Mouse (Mus musculus): ENCODE data around the gene Mylk3.

The Mylk3 gene

DNA sequence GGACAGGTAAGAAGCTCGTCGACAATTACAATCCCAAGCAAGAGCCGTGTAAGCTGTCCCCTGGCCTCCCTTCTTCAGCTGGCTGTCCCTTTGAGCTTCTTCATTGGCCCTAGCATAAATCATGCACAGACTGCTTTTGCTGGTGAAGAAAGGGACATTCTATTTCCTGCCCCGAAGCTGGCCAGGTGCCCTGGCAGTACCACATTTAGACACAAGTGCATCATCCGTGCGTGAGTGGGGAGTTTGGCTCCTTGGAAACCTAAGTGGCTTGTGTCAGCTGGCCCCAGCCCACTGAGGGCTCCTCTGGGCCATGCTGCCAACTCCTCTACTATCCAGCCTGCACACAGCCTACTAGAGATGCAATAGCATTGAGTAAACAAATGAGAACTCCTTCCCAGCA, at the start of gene Mylk3:
Gene Mylk3 (minus strand): TSS at position 141 of the 400 bp plus-strand sequence.
- DNase-seq = no peak

DNA sequence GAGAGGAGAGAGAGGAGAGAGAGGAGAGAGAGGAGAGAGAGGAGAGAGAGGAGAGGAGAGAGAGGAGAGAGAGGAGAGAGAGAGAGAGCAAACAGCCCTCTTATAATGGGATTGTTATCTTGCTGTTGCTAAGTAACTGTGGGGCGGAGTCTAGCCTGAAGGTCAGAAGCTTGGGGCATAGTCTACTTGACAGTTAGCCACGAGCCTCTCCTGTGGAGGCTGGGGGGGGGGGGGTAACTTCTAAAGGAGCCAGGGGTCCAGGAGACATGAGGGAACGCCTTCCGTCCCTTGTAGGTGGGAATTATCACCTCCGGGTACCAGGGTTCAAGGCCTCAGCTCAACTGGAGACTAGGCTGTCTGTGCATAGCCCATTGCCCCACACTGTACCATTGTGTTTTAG, 49.6 kb upstream of the Mylk3 start:
- no peak for DNase-seq

DNA sequence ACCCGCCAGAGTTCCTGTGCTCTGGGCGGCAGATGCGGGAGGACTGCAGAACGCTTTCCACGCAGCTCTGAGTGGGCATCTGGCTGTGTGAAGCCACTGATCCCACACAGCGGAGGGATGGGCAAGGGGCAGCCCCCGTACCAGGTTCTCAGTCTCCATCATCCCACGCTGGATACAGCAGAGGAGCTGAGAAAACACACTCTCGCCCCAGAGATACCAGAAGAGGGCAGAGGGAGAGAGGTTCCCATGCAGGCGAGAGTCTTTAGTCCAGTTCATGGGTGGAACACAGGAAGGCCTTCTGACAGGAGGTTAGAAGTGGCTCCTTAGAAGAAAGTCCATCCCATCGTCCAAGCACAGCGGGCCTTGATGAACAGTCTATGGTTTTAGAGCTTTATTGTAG, 48.7 kb upstream of the Mylk3 start:
- no peak for DNase-seq

DNA sequence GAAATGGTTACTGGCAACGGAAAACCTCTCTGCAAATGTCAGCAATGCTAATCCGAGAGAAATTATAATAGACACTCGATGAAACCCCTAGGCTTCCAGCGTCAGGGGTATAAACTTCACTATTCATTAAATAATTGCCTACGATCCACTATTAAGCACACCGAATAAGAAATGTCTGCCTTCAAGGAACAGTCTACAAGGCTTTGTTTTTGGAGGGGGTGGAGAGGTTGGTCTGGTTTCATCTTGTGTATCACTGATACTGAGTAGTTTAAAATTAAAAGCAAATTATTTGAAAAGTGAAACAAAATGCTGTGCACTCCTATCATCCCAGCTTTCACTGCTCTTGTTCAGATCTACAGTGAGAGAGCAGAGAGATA, 46.9 kb upstream of the Mylk3 start:
- DNase-seq = no peak

DNA sequence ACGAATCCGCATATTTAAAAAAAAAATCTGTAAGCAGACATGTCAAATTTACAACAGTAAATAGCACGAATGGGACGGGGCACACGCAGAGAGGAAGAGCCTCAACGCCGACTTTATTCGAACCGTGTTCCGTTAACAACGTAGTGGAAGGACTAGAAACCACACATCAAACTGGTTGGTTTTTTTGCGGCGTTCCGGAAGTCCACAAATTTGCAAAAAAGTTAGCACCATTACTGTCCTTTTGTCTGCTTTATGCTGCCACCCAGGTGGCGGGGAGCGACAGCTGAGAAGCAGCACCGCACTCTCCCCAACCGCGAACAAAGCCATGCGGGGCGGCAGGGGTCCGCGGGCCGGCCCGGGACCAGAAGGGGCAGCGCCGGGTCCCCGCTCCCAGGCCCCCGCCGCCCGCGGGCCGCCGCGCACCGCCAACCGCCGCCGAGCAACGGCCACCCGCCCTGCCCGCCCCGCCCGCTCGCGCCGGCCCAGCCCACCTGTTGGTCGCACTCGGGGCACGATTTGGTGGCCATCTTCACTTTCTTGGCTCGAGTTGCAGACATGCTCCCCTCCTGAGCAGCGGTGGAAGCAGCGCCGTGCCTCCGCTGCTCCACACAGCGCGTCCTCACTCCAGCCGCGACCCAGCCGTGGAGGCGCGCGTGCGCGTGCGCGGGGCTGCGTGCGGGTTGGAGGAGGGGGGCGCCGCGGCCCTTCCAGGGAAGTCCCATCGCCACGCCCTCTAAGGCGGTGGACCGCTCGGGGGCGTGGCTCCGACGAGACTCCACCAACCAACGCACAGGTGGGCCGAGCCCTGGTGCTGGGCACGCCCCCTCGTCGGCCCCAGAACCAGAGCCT, 46.2 kb upstream of the Mylk3 start, which contains the start of gene 4921524J17Rik:
Gene 4921524J17Rik (minus strand): TSS at position 666 of the 849 bp plus-strand sequence.
- DNase-seq = peak; percentile 99

DNA sequence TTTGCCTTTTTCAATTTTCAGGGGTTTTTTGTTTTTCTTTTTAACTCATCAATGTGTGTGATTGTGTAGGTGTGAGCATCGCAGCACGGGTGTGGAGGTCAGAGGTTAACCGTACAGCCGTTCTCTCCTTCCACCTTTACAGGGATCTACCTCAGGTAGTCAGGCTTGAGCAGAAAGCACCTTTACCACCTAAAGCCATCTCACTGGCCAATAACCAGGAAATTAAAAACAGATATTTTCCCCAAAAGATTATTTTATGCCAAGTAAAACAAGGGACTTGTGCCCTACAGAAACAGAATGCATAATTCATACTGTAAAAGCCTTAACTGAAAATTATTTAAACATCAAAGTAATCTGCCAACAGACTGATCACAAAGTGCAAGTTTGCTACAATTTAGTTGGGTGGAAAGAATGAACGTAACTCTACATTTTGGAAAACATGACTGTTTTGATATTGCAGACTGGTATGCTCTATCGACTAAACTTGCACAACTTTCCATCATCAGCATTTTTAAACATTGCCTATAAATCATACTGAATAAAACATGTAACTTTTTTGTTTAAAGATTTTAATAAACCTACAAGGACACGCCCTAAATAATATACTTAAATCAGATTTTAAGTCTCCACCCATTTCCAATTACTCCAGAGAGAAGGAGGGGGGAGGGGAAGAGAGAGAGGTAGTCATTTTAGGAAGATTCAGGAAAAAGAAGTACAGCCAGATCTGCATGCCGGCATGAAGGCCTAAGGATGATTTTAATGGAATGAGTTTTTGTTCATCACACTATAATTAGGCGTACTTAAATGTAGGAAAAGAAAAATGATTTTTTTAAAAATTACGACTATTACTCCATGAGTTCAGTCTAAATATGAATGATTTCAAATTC, 45.4 kb upstream of the Mylk3 start:
- DNase-seq = no peak

DNA sequence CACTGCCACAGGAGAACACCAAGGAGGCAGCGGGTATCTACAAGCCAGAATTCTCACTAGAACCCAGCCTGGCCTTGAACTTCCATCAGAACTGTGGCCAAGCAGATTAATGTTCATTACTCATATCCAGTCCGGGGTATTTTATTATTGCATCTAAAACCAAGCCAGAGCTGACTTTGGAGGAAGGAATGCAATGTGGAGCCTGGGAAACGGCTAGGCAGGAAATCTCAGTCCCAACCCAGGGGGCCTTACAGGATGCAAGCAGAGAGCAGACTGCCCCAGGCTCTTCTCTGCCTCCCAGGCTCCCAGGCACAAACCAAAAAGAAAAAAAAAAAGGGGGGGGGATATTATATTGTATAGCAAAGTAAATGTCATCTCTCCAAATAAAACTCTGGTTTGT, 44.7 kb upstream of the Mylk3 start:
- DNase-seq = no peak

DNA sequence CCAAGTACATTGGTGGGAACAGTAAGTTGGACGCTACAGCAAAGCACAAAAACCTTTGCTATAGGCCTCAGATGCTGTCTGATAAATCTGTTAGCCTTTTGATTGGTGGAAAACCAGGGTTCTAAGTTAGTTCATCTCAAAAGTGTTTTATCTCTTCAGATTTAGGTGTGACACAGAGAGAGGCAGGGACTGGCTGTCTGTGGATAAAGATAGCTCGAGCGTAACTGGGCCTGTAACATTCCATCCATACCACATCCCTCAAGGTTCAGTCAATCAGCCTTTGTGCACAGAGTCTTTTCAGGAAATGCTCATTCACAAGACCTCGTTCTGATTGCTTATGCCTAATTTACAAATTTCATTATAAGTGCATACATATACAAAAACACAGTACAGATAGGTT, 43.1 kb upstream of the Mylk3 start:
- DNase-seq = no peak

DNA sequence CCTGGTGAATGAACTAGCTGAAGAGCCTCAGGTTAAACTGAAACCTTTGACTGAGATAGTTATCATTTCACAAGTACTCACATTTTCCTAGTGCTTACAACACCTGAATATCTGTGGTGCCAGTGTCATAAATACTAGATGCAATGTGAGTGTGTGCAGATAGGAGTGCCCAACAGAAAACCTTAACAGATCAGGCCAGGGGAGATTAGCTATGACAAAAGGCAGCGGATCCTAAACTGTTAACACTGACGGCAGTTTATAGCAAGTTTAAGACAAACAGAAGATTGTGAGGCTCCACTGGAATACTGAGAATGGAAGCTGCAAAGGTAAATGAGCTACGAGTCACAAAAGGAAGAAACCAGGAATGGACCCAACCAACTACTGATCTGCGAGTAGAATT, 40.9 kb upstream of the Mylk3 start:
- DNase-seq = no peak

DNA sequence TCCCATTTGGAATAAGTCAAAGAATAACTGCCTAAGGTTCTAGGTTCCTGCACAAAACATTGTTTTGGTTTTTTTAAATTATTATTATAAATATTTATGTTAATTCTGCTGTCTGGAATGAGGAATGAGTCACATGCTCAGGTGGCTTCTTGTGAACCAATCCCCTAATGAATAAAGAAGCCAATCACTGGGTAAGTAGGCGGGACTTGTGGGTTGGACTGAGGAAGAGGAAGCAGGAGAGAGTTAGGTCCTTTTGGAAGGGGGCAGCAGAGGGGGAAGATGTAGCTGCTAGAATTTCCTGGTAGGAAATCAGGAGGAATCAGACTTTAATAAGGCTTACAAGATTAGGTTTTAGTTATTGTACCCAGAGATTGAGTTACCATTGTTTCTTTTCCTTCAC, 35.2 kb upstream of the Mylk3 start:
- DNase-seq = no peak

DNA sequence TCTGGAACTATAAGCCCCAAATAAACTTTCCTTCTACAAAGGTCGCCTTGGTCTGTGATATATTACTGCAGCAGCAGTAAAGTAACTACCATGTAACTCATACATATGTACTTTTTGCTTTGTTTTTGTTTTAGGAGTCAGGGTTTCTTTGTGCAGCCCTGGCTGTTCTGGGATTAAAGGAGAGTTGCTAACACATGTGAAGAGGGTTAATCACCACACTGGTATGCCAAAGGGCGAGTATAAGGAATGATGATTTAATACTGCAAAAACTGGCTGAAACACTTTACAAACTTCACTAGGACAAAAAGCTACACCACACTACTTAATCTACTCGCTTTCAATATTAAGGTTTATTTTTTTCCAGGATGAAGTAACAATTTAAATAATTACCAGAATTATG, 22.4 kb upstream of the Mylk3 start:
- DNase-seq = no peak

DNA sequence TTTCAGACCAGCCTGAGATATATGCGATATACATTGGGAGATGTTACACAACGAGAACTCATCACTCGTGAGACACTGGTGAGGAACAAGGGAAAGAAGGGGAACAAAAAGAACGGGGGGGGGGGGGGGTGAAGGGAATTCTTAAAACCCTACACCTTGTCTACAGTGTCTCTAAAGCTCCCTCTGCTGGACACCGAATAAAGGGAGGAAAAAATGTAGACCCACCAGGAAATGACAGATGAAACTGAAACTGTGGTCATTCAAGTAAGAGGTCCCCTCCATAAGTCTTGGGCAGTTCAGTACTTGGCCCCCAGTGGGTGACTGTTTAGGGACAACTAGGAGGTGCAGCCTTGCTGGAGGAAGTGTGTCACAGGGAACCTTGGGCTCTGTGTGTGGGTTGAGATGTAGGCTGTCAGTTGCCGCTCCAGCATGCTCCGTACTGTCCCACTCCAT, 21.9 kb upstream of the Mylk3 start:
- peak; percentile 47 for DNase-seq

DNA sequence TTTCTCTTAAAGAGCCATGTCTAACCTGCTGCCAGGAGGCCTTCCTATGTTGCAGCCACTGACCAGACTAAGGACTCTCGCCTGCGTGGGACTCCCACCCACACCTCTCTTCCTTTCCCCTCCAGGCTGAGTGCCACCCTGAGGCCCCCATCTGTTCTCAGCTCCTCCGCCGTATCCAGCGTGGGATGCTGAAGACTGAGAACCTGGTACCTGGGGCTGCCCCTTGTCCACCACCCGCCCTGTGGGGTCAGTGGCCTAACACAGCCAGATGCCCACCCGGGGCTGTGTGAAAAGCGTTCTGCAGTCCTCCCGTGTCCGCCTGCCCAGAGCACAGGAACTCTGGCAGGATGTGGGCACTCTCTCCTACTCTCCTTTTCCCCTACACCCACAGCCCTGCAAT, 19.8 kb upstream of the Mylk3 start:
- DNase-seq = no peak

DNA sequence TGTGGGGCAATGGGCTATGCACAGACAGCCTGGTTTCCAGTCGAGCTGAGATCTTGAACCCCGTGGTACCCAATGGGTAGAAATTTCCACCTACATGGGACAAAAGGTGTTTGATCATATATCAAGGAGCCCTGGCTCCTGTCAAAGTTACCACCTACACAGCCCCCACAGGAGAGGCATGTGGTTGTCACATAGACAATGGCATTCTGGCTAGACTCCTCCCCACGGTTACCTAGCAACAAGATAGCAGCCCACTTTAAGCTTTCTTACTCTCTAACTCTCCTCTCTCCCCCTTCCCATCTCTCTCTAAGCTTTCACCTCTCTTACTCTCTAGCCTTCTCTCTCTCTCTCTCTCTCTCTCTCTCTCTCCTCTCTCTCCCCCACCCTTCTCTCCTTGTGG, 19.3 kb upstream of the Mylk3 start:
- no peak for DNase-seq

DNA sequence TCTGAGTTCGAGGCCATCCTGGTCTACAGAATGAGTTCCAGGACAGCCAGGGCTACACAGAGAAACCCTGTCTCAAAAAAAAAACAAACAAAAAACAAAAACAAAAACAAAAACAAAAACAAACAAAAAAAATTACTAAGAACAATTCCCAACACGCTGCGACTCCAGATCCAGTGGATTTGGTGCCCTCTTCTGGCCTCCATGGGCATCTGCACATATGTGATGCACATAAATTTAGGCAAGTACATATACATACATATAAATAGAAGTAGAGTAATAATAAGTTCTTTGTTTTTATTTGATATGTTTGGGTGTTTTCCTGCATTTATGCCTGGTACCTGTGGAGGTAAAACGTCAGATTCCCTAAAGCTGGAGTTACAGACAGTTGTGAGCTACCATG, 12.4 kb upstream of the Mylk3 start:
- DNase-seq = no peak

DNA sequence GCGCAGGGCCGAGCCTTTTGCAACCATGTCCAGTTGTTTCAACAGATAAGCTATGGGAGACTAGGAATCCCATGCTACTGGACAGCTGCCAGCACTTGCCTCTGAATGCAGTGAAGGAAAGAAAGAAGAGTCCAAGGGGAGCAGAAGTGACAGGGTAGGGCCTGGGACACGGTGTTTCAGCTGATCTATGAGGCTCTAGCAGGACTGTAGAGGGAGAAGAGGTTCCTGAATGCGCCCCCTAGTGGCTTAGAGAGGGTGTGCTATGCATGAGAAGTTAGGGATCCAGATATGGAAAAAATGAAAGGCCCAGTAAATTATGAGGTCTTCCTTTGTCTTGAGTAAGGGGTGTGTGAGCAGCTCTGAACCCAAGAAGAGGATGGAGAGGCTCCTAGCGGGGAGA, 11.4 kb upstream of the Mylk3 start:
- peak; percentile 42 for DNase-seq

DNA sequence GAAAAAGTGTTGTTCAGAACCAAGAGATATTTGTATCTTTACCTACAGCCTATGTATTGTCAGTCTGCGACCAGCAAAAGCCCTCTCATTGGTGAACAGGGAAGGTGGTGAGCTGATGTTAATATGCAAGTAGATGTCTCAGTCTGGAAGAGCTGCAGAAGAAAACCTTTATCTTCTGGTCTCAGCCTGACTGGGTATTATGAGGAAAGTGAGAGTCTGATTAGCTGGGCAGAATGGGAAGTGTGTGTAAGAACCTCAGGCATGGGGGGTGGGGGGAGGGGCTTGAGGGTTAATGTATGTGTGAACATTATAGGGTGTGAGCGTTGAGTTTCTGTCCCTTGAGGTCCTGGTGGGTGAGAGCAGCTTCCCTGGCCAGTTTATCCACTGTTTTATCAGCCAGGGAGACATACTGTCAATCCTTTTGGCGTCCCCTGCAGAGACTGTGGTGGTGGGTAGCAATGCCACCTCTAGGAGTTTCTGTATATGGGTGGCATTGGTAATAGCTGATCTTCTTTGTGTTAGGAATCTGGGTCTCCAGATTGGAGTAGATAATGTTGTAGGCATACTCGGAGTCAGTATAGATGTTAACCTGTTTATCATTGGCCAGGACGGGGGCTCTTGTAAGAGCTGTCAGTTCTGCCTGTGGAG, 10.4 kb upstream of the Mylk3 start:
- DNase-seq = no peak

DNA sequence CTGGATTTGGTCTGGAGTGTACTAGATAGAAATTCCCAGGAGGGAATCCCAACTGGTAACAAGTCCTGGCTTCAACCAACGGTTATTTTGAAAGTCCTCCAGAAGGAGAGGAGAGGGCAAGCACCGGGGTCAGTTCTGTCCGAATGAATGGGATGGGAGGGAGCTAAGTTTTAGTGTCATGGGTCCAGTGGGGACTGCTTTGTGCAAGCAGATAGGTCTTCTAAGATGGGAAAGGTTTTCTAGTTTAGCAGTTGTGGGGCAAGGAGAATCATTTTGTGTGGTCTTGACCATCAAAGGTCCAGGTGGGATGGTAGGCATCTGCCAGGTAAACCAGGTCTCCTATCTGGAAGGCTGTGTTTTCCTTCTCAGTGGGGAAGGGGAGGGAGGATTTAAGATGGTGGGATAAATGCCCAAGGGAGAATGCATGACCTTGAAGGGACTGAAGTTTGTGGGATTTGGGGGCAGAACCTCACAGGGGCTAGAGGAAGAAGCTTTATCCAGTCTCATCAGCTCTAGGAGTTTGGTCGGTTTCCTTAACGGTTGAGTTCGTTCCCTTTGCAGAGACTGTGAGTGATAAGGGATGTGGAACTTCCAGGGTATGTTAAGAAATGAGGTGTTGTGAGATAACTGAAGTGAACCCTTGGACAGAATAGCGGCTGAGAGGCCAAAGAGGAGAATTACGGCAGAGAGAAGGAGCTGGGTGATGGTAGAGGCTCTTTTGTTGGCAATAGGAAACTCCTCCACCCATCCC, 9.7 kb upstream of the Mylk3 start:
- DNase-seq = no peak

DNA sequence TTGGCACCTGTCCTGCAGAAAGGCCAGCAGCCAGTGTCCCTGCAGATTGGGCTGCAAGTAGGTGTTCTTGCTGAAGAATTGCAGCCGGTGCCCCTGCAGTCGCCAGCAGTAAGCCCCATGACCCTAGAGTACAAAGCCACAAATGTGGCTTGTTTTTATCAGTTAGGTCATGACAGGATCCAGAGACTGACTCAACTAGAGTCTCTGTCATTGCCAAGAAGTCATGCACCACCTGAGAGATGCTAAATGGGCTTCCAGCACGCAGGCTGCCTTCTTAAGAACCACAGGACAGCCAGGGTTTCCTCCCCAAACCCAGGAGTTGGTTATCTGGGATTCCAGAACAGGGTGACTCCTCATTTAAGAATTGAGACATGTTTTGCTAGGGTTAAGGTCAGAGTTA, 8.9 kb upstream of the Mylk3 start:
- no peak for DNase-seq

DNA sequence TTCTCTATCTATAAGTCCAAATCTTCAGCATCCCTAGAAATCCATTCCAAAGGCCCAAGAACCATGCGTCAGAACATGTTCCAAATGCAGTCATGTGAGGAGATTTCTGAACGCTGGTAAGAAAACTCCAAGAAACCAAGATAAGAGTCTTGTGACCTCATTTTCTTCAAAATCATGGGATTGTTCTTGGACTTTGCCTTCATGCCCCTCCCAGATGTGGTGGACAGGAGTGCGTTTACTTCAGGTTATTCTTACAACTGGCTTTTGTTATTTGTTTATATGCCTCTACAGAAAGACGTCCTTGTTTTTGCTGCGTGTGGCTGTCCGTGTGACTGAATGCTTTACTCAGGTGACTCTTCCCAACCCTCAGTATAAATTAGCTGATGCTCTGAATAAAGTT, 7.1 kb upstream of the Mylk3 start:
- no peak for DNase-seq

DNA sequence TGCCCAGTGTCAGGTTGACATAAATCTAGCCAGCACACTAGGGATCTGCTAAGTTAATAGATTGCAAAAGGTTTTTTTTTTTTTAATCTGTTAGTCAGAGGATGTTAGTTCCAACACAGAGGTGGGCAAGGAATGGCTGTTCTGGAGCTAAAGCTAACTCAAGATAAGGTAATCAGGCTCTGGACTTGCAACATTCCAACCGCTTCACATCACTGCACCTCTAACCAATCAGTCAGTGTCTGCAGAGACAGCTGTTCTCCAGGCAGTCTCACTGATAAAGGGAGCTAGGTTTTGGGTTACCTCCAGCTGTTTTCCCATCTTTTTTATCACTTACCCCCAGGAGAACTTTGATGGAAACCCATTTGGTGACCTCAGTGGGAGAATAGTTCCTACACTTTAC, 5.3 kb upstream of the Mylk3 start:
- DNase-seq = no peak

DNA sequence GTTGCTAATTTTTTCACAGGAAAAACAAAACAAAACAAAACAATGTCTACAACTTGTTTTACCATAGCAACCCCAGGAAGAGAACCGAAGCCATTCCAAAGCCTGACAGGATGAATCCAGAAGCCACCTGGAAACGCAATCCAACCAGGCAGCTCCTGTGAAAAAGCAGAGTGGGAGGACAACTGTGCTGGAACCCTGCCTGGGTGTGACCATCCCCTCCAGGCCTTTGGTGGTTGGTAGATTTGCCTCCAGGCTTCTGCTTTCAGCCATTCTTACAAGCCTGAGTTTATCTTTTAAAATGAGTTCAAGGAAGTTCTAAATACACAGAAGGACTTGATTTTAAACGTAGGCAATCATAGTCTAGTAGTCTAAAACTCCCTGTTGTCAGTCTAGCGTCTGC, 4.2 kb downstream of the Mylk3 start:
- DNase-seq = no peak

DNA sequence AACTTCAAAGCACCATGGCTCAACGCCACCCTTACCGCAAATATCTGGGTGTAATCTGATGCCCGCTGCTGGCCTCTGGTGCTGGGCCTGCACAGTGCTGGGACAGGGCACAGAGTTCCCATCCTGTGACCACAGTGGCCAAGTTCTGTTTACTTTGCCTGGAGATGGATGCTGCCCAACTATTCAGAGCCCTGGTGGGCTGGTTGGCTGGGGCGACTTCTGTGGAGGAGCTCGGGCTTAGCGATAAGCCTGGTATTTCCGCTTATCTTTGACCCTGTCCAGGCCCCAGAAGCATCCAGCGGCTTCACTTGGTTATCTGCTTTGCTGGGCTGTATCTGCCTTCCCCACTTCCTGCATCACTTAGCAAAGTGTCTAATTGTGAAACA, 5.3 kb downstream of the Mylk3 start:
- no peak for DNase-seq
